Mouse (Mus musculus): ENCODE results near the gene B230217C12Rik.
"Not testable (repeated sequence)": the region's sequence is repeated elsewhere in the genome, so short reads cannot be mapped to it uniquely, and the experiment has no call there.

Gene B230217C12Rik

DNA sequence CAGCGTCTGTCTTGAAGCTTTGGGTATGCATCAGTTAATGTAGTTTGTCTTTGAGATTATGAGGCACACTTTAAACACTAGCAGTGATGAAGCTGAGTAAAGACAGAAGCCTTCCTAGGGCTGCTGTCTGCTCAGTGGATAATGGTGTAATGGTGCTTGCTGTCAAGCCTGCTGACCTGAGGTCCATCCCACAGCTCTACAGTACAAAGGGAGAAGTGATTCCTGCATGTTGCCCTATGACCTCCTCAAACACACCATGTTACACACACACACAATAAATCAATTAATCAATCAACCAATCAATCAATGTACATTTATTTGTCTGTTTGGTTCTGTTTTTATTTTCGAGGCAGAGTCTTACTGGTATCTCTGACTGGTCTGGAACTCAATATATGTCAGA lies 21.6 kb downstream of the B230217C12Rik start:
- DNase-seq (ENCODE audit: low read depth in 1 of 2, low spot score in 2 of 2) = no peak

DNA sequence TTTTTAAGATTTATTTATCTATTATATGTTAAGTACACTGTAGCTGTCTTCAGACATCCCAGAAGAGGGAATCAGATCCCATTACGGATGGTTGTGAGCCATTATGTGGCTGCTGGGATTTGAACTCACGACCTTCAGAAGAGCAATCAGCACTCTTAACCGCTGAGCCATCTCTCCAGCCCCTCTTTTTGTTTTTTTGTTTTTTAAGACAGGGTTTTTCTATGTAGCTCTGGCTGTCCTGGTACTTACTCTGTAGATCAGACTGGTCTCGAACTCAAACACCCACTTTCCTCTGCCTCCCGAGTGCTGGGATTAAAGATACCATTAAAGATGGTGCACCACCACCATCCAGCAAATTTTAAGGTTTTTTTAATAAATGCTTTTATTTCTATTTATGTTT lies 24.8 kb downstream of the B230217C12Rik start:
- no peak for DNase-seq (ENCODE audit: low read depth in 1 of 2, low spot score in 2 of 2)

DNA sequence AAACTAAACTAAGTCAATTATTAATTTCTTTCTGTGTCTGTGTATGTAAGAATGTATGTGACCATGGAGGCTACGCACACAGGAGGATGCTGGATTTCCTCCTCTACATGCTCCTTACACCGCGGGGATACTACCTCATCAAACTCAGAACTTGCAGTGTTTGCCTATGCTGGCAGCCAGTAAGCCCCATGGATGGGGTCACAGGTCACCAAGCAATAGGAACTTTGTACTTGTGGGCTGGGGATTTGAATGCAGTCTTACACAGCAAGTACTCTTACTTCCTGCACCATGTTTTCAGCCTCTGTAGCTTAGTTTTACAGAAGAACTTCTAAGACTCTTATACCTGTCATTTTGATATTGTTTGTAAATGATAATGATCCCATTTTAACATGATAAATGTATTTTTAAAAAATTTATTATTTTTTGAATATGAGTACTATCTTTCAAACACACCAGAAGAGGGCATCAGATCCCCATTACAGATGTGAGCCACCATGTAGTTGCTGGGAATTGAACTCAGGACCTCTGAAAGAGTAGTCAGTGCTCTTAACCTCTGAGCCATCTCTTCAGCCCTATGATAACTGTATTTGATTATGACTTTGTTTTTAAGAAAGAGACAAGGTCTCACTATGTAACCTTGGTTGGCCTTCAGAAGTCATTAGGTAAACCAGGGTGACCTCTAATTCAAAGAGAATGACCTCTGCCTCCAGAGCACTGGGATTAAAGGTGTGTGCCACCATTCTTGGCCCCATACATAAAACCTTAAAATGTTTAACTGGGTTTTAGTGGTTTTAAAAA lies 25.7 kb downstream of the B230217C12Rik start:
- no peak for DNase-seq (ENCODE audit: low read depth in 1 of 2, low spot score in 2 of 2)

DNA sequence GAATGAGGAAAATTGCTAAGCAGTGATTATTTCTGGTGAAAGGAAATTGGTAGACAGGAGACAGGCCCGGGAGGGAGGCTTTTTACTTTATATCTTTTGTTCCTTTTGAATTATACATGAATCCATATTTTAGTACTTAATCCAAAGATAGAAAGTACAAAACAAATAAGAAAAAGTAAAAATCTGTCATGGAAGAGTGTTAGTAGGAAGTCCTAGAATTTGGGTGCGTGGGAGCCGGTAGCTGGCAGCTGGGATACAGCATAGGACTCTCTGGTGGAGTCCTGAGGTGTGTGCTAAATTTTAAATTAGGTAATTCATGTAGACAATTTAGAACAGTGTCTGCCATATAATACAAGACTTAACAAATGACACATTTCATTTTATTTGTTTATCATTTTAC lies 27.0 kb downstream of the B230217C12Rik start:
- DNase-seq (ENCODE audit: low read depth in 1 of 2, low spot score in 2 of 2) = no peak

DNA sequence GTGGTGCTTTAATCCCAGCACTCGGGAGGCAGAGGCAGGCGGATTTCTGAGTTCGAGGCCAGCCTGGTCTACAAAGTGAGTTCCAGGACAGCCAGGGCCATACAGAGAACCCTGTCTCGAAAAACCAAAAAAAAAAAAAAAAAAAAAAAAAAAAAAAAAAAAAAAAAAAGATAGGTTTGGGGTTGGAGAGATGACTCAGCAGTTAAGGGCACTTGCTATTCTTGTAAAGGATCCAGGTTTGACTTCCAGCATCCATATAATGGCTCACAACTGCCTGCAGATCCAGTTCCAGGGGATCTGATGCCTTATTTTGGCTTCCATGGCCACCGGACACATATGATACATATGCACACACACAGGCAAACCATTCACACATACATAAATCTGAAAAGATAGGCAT lies 31.8 kb downstream of the B230217C12Rik start:
- DNase-seq (ENCODE audit: low read depth in 1 of 2, low spot score in 2 of 2) = not testable (repeated sequence)

DNA sequence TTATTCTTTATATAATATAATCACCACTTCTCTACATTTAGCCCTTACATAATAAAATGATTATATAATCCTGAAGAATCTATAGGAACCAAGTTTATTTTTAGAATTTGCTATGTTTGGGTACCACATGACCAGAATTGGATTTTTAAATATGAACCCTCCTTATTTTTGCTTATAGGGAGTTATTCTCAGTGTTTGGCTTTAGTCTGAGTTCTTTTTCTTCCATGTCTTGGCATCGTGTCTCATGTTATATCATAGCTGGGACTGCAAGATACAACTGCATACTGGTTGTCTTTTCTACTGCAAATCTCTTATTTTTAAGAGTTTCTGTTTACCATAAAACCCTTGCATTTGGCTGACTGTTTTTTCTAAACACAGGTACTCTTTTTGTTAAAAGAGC lies 33.8 kb downstream of the B230217C12Rik start:
- no peak for DNase-seq (ENCODE audit: low read depth in 1 of 2, low spot score in 2 of 2)

DNA sequence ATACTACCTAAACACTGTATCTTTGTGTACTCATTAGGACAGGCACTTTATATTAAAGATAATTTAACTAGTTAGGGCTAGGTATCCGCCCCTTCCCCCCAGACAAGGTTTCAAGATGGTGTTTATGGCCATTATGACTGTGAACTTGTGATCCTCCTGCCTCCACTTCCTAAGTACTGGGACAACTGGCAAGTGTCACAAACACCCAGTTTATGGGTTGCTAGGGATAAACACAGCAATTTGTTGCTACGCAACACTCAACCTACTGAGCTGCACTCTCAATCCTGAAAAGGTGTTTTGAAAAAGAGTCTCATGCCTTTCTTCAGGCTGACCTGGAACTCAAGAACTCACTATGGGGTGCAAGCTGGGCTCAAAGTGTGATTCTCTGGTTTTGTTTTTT lies 36.8 kb downstream of the B230217C12Rik start:
- DNase-seq (ENCODE audit: low read depth in 1 of 2, low spot score in 2 of 2) = no peak

DNA sequence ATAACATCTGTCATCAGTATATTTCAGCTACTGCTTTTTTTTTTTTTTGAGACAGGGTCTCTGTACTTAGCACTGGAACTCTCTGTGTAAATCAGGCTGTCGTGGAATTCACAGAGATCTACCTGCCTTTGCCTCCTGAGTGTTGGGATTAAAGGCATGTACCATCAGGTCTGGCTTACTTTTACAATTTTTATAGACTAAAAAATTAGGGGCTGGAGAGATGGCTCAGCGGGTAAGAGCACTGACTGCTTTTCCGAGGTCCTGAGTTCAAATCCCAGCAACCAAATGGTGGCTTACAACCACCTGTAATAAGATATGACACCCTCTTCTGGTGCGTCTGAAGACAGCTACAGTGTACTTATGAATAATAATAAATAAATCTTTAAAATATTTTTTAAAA lies 39.8 kb downstream of the B230217C12Rik start:
- DNase-seq (ENCODE audit: low read depth in 1 of 2, low spot score in 2 of 2) = no peak

DNA sequence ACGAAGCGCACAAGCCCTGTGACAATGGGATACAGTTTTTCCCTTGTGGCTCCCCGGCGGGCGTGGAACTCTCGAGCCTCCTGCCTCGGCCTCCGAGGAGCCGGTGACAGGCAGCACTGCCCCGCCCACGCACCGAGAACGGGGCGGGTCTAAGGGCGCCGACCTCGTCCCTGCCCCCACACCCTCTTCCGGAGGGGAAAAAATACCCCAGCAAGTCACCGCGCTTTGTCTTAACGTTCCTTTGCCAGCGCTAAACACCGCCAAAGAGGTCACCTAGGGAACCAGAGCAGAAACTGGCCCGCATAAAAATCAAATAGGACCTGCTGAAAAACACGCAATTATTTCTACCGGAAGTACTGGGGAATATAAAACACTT lies 43.0 kb downstream of the B230217C12Rik start:
- peak; percentile 47 to 69 for DNase-seq (ENCODE audit: low read depth in 1 of 2, low spot score in 2 of 2)

DNA sequence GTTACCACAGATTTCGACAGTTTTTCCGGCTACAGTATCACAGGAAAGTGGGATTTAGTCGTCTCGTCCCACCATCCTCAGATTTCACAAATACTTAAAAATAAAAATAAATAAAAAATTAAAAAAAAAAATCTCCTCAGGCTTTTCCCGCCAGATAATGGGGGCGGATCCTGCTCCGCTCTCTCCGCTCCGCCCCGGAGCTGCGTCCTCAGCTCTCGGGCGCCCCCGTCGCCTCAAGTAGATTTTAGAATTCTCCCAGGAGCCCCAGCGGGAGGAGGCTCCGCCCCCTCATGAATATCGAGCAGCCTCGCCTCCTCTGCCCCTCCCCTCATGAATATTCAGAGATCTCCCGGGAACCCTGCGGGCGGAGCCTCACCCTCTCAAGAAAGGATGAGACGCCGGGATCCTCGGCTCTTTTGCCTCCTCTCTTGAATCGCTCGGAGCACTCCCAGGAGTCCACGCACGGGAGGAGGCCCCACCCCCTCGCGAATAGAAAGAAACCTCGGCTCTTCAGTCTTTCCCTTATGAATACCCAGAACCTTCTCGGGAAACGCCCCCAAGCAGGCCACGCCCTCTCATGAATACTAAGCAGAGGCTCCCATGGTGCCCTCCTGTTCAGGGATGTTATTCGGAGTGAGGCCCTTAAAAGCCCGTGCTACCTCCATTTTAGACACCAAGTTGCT lies 43.5 kb downstream of the B230217C12Rik start, which contains the start of gene Fbxo47:
Fbxo47 (minus strand) TSS at position 237 of the 683 bp plus-strand sequence.
- DNase-seq (ENCODE audit: low read depth in 1 of 2, low spot score in 2 of 2) = peak; percentile 94 to 95

DNA sequence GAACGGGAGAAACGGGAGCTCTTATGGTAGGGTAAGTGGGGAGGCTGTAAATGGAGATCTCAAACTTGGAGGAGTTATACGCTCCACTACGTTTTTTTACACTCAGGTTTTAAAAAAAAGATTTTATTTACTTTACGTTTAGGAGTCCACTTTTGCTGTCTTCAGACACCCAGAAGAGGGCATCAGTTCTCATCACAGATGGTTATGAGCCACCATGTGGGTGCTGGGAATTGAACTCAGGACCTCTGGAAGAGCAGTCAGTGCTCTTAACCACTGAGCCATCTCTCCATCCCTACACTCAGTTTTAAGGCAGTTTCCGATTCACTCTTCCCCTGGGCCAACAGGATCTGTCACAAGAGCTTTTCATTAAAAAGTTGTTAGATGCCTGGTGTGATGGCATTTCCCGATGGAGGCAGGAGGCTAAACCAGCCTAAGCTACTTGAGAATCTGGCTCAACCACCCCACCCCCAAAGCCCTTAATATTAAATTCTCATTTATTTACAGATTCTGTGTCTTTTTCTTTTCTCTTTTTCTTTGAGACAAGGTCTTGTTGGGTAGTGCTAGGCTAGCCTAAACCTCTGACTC lies 44.1 kb downstream of the B230217C12Rik start:
- no peak for DNase-seq (ENCODE audit: low read depth in 1 of 2, low spot score in 2 of 2)

DNA sequence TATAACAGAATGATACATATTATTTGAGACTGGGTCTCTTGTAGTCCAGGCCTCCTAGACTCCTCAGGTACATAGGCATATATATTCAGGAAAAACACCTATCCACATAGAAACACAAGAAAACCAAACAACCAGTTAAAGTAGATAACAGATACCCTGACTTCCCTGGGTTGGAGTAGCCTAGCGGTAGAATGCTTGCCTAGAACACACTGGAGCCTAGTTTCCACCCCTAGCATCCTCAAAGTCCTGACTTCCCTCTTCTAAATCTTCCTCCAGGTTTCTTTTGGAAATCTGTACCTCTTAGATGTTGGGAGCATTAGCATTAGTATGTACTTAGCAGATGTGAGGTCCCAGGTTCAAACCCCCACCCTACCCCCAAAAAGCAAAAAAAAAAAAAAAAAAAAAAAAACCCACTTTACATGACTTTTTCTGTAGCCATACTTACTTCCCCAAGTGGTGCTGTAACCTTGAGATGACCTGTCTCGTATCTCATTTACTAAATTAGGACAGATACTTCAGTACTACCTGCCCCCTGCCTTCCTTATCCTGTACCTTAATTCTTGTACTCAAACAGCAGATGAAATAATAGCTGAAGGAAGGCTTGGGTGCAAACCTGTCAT lies 44.8 kb downstream of the B230217C12Rik start:
- no peak for DNase-seq (ENCODE audit: low read depth in 1 of 2, low spot score in 2 of 2)

DNA sequence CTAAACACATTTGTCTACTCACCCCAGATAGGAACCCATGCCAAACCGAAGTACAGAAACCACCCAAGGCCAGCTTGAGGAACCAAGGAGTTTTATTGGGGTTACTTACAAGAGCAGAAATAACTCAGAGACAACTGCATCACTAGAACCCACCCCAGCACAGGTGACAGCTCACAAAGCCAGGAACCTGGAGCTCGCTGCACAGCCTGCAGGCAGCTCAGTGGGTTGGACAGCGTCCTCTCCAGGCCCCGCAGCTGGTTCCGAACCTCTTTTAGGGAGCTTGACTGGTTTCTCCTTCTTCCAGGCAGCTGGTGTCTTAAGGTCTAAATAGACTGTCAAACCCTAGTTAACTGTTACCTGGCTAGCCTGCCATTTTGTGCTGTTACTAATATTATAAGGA lies 51.2 kb downstream of the B230217C12Rik start:
- no peak for DNase-seq (ENCODE audit: low read depth in 1 of 2, low spot score in 2 of 2)

All from monocyte, adult 2 months (primary cell).